Mouse (Mus musculus): ENCODE measurements around the gene Gm32742. TPM values are rescaled to one million over a fixed set of nuclear protein-coding genes. Genes with fewer than 3 reads are reported as not detected.

Gm32742 gene
- 0.03 TPM in 1 of 2 replicates, not detected in the other for polyA plus RNA-seq (2016; fragmentation: Nextera tagmentation; extraction: Ambion mirVana)

DNA sequence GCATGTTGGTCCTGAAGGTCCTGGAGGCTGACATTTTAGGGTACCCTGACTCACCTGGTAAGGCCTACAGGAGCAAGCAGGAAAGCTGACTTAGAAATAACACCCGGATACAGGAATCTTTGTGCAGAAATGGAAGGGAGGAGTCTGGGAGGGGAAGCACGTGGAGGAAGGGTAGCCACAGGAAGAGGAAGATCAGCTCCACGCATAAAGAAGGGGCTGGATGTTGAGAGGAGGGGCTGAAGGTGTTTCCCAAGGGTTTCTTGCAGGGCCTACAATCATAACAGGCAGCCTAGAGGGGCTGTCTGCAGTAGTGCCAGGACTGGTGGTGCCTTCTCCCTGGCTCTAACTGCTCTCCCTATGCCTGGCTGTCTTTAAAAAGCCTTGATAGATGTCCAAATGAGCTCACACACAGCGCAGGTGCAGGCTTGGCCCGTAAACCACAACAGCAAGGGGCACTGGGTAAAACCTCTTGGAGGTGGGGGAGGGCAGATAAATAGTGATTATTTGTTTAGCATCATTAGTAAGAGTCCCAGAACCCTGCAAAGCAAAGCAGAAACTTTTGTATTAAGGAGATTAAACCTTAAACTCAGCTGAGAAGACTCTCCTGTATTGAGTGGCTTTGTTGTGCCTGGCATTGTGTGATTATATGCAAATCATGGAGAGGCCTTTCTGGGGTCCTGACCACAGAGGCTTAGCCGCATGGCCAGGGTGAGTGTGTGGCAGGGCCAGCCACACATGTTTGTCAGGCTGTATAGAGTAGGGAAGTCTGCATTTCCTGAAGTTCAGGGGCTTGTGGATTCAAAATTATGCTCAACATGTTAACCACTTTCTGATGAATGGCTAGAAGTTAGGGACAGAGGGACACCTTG lies at the start of gene Gm32742:
Gm32742 (minus strand) TSS at position 206 of the 869 bp plus-strand sequence.
- no peak for ATAC-seq (ENCODE audit: low FRiP score)
- no peak within 1 kb of the TSS for H3K9ac ChIP-seq
- H3K27ac ChIP-seq: no peak within 1 kb of the TSS
- WGBS: 37% methylated on average over 6 of the region's 6 CpGs
- H3K27me3 ChIP-seq: peaks cover 4% of the 10 kb centered on the region
- H3K4me3 ChIP-seq (replicated peaks): no peak within 1 kb of the TSS
- H3K36me3 ChIP-seq (replicated peaks): no peaks in the 10 kb centered on the region
- H3K9me3 ChIP-seq: no peaks in the 10 kb centered on the region
- H3K4me2 ChIP-seq: no peak within 1 kb of the TSS
- H3K4me1 ChIP-seq: no peaks in the 10 kb centered on the region; the same call in 1 of the 2 replicates

DNA sequence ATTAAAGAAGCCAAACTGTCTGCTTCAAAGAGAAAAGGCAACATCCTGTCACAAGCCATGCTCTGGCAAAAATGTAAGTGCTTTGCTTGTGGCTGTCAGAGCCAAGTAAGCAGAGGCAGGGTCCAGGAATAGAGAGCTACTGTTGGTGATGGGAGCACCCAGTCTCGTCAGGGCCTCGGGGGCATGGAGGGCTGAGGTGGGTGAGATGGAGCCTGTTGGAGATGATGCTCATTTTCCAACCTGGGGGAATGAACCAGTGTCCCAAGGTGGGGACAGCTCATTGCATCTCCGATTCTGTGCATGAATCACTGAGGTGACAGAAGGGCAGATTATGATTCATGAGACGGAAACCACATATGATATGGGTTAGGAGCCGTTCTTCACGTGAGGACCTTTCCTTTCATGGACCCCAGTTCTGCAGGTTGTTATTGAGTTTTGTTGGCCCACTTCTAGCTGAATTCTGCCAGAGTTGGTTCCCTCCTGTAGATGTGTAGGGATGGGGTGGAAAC lies 48.5 kb upstream of the Gm32742 start:
- Histone ChIP-seq H3K9ac (no peak overlapping the region), H3K27ac (no peak overlapping the region), H3K9me3 (no peaks in the 10 kb centered on the region), H3K27me3 (no peaks in the 10 kb centered on the region), H3K36me3 (replicated peaks) (no peaks in the 10 kb centered on the region), H3K4me1 (no peaks in the 10 kb centered on the region; the same call in 1 of the 2 replicates), H3K4me2 (no peak overlapping the region), H3K4me3 (replicated peaks) (no peak overlapping the region)
- 94% methylated on average over 6 of the region's 6 CpGs for WGBS
- ATAC-seq (ENCODE audit: low FRiP score): no peak

DNA sequence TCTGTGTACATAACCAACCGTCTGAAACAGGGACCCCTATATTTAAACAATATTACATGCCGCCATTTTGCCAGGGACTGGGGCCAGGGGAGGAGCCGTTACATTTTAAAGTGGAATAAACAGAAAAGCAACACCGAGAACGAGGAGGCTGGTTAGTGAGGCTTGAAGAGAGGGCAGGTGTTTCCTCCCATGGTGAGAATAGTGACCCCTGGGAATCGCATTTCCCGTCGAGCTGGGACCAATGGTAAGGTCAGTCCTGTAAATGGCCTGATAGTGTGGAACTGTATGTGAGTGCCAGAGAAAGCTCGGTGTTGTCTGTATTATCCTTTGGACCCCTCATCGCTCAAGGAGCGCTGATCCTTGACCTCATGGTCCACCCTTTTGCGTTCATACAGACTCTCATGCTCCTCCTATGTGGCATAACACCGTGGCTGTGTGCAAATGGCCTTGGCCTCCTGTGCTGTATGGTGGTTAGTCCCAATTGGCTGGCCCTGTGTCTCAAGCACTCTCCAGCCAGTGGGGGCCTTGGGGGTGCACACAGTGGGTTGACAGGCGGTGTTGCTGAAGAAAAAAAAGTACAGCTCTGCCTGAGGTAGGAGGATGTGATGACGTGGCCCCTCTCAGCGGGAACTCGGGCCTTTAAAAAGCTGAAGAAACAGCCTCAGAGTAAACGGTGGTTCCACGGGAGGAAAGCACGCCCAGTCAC lies 47.9 kb upstream of the Gm32742 start, which contains the start of gene Pou2af1:
Pou2af1 (plus strand) TSS at position 686 of the 706 bp plus-strand sequence.
- no peaks in the 10 kb centered on the region for H3K36me3 ChIP-seq (replicated peaks)
- H3K27me3 ChIP-seq: no peaks in the 10 kb centered on the region
- H3K9ac ChIP-seq: no peak within 1 kb of the TSS
- H3K4me2 ChIP-seq: no peak within 1 kb of the TSS
- H3K4me3 ChIP-seq (replicated peaks): no peak within 1 kb of the TSS
- no peak within 1 kb of the TSS for H3K27ac ChIP-seq
- no peaks in the 10 kb centered on the region; the same call in 1 of the 2 replicates for H3K4me1 ChIP-seq
- 87% methylated on average over 20 of the region's 20 CpGs for WGBS
- H3K9me3 ChIP-seq: no peaks in the 10 kb centered on the region
- ATAC-seq (ENCODE audit: low FRiP score): no peak

DNA sequence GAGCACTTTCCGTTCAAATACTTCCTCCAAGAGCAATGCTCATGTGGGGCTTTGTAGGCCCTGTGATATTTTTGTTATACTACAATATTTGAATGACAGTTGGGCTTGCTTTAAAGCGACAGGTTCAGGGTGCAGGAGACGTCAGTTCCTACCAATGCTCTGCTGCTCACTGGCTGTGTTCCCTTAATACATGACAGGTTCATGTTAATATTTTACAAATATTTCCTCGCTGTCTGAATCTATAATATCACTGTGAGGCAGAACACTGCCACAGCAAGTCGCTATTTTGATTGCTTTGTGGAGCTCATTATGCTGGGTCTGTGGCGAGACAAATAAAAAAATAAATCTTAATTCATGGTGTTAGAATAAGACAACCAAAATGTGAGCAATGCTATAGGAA lies 45.9 kb upstream of the Gm32742 start:
- ATAC-seq (ENCODE audit: low FRiP score): no peak
- H3K27me3 ChIP-seq: no peaks in the 10 kb centered on the region
- WGBS: 81% methylated on average over 6 of the region's 6 CpGs

GRCm38 (mm10) chr9:51208974-51209332 lies 43.6 kb upstream of the Gm32742 start:
- Histone ChIP-seq H3K27me3 (no peaks in the 10 kb centered on the region), H3K4me1 (no peaks in the 10 kb centered on the region), H3K27ac (no peak overlapping the region), H3K9me3 (no peaks in the 10 kb centered on the region), H3K4me2 (no peak overlapping the region), H3K9ac (no peak overlapping the region), H3K4me3 (replicated peaks) (no peak overlapping the region), H3K36me3 (replicated peaks) (no peaks in the 10 kb centered on the region)
- 94% methylated on average over 2 of the region's 2 CpGs for WGBS
- no peak for ATAC-seq (ENCODE audit: low FRiP score)

More for the DNA sequence above, 45.9 kb upstream of the Gm32742 start:
- Histone ChIP-seq H3K4me3 (replicated peaks) (no peak overlapping the region), H3K27ac (no peak overlapping the region), H3K4me2 (no peak overlapping the region), H3K36me3 (replicated peaks) (no peaks in the 10 kb centered on the region), H3K4me1 (no peaks in the 10 kb centered on the region; the same call in 1 of the 2 replicates), H3K9ac (no peak overlapping the region), H3K9me3 (no peaks in the 10 kb centered on the region)

GRCm38 (mm10) chr9:51194790-51195189 lies 29.5 kb upstream of the Gm32742 start:
- Histone ChIP-seq H3K36me3 (replicated peaks) (no peaks in the 10 kb centered on the region), H3K27me3 (no peaks in the 10 kb centered on the region), H3K27ac (no peak overlapping the region), H3K4me3 (replicated peaks) (no peak overlapping the region), H3K4me2 (no peak overlapping the region), H3K9ac (no peak overlapping the region), H3K9me3 (no peaks in the 10 kb centered on the region), H3K4me1 (no peaks in the 10 kb centered on the region)
- WGBS: 79% methylated on average over 4 of the region's 4 CpGs
- ATAC-seq (ENCODE audit: low FRiP score): no peak

- 83% methylated on average over 3 of the region's 3 CpGs for WGBS
- no peak overlapping the region for H3K9ac ChIP-seq
- H3K9me3 ChIP-seq: no peaks in the 10 kb centered on the region
- ATAC-seq (ENCODE audit: low FRiP score): no peak
- H3K27me3 ChIP-seq: no peaks in the 10 kb centered on the region
- no peak overlapping the region for H3K4me2 ChIP-seq
- H3K4me3 ChIP-seq (replicated peaks): no peak overlapping the region
- H3K36me3 ChIP-seq (replicated peaks): no peaks in the 10 kb centered on the region
- no peaks in the 10 kb centered on the region; the same call in 1 of the 2 replicates for H3K4me1 ChIP-seq
- H3K27ac ChIP-seq: no peak overlapping the region
Measured at GRCm38 (mm10) chr9:51190655-51191054, 25.3 kb upstream of the Gm32742 start.

GRCm38 (mm10) chr9:51185871-51186270 lies 20.6 kb upstream of the Gm32742 start:
- H3K4me3 ChIP-seq (replicated peaks): no peak overlapping the region
- no peaks in the 10 kb centered on the region for H3K36me3 ChIP-seq (replicated peaks)
- no peak overlapping the region for H3K9ac ChIP-seq
- H3K27ac ChIP-seq: no peak overlapping the region
- WGBS: 76% methylated on average over 5 of the region's 5 CpGs
- no peak overlapping the region for H3K4me2 ChIP-seq
- no peaks in the 10 kb centered on the region for H3K27me3 ChIP-seq
- no peak for ATAC-seq (ENCODE audit: low FRiP score)
- H3K9me3 ChIP-seq: no peaks in the 10 kb centered on the region
- H3K4me1 ChIP-seq: no peaks in the 10 kb centered on the region; the same call in 1 of the 2 replicates

GRCm38 (mm10) chr9:51185386-51185785 lies 20.1 kb upstream of the Gm32742 start:
- H3K27ac ChIP-seq: no peak overlapping the region
- H3K4me3 ChIP-seq (replicated peaks): no peak overlapping the region
- H3K4me2 ChIP-seq: no peak overlapping the region
- H3K9ac ChIP-seq: no peak overlapping the region
- ATAC-seq (ENCODE audit: low FRiP score): no peak
- no peaks in the 10 kb centered on the region for H3K9me3 ChIP-seq
- H3K4me1 ChIP-seq: no peaks in the 10 kb centered on the region; the same call in 1 of the 2 replicates
- H3K36me3 ChIP-seq (replicated peaks): no peaks in the 10 kb centered on the region
- no peaks in the 10 kb centered on the region for H3K27me3 ChIP-seq
- 80% methylated on average over 4 of the region's 4 CpGs for WGBS

- Histone ChIP-seq H3K4me2 (no peak overlapping the region), H3K4me3 (replicated peaks) (no peak overlapping the region), H3K9ac (no peak overlapping the region), H3K9me3 (no peaks in the 10 kb centered on the region), H3K4me1 (no peaks in the 10 kb centered on the region; the same call in 1 of the 2 replicates), H3K27ac (no peak overlapping the region), H3K27me3 (no peaks in the 10 kb centered on the region), H3K36me3 (replicated peaks) (no peaks in the 10 kb centered on the region)
- 85% methylated on average over 15 of the region's 15 CpGs for WGBS
- ATAC-seq (ENCODE audit: low FRiP score): no peak
Measured at GRCm38 (mm10) chr9:51182716-51183710, 17.7 kb upstream of the Gm32742 start.

GRCm38 (mm10) chr9:51180621-51181020 lies 15.3 kb upstream of the Gm32742 start:
- no peaks in the 10 kb centered on the region for H3K27me3 ChIP-seq
- H3K4me1 ChIP-seq: no peaks in the 10 kb centered on the region
- H3K9ac ChIP-seq: no peak overlapping the region
- no peak overlapping the region for H3K27ac ChIP-seq
- WGBS: 68% methylated on average over 5 of the region's 5 CpGs
- H3K4me3 ChIP-seq (replicated peaks): no peak overlapping the region
- H3K4me2 ChIP-seq: no peak overlapping the region
- H3K36me3 ChIP-seq (replicated peaks): no peaks in the 10 kb centered on the region
- H3K9me3 ChIP-seq: no peaks in the 10 kb centered on the region
- no peak for ATAC-seq (ENCODE audit: low FRiP score)

Measured in forebrain, embryonic 12.5 days (tissue).